Mouse (Mus musculus) midbrain, embryonic 11.5 days (tissue): ENCODE data around the gene Sp7. TPM values are rescaled to one million over a fixed set of nuclear protein-coding genes. Genes with fewer than 3 reads are reported as not detected.

Experiments
- ATAC-seq: fragments of 200-750 bp; cut with Nextera tagmentation; 2 replicates; pipeline ENCODE4 v1.8.0; 2017; ENCODE audit warnings: moderate TSS enrichment, moderate library complexity; ENCODE audit not compliant: low FRiP score
- DNase-seq: peaks from one replicate; pipeline ENCODE4 v3.0.0; 2015; ENCODE audit warnings: low spot score; ENCODE audit errors: missing footprints
- H3K27ac ChIP-seq: fragments of 300-500 bp; sonication (generic); 2 replicates; pipeline ENCODE4 v1.5.1; 2014; ENCODE audit warnings: low read depth, low read length
- H3K27me3 ChIP-seq: fragments of 300-500 bp; sonication (generic); 2 replicates; pipeline ENCODE4 v1.6.1; 2014; ENCODE audit warnings: mild to moderate bottlenecking, low read length, moderate library complexity, mixed read lengths; ENCODE audit not compliant: control insufficient read depth, insufficient read depth
- H3K36me3 ChIP-seq: fragments of 300-500 bp; sonication (generic); 2 replicates; pipeline ENCODE4 v1.6.1; 2014; ENCODE audit warnings: mild to moderate bottlenecking, low read length, moderate library complexity, mixed read lengths; ENCODE audit not compliant: control insufficient read depth, insufficient read depth
- H3K4me1 ChIP-seq: fragments of 300-500 bp; sonication (generic); 2 replicates; pipeline ENCODE4 v1.6.1; 2014; ENCODE audit warnings: low read length; ENCODE audit not compliant: control insufficient read depth, insufficient read depth
- H3K4me2 ChIP-seq: fragments of 300-500 bp; sonication (generic); 2 replicates; pipeline ENCODE4 v1.6.1; 2014; ENCODE audit warnings: mild to moderate bottlenecking, moderate library complexity
- H3K4me3 ChIP-seq: fragments of 300-500 bp; sonication (generic); 2 replicates; pipeline ENCODE4 v1.5.1; 2014; ENCODE audit warnings: low read depth, low read length
- H3K9ac ChIP-seq: fragments of 300-500 bp; sonication (generic); 2 replicates; pipeline ENCODE4 v1.6.1; 2014; ENCODE audit warnings: low read length
- H3K9me3 ChIP-seq: fragments of 300-500 bp; sonication (generic); 2 replicates; pipeline ENCODE4 v1.6.1; 2016; ENCODE audit warnings: low read length; ENCODE audit not compliant: control insufficient read depth
- WGBS: fragments of 180-500 bp; shearing (Covaris S2); extraction: QIAGEN DNeasy Blood & Tissue Kit; methylation state at CpG from one replicate; pipeline ENCODE4 v1.1.7; 2014; 5-methylcytosine and 5-hydroxymethylcytosine counted together
- polyA plus RNA-seq: library from polyadenylated mRNA; unstranded; fragments of >200 nt; fragmentation: Nextera tagmentation; extraction: Ambion mirVana; gene quantifications from 2 replicates; pipeline ENCODE4 v1.2.1, GENCODE M21; 2014

Sp7 gene
- polyA plus RNA-seq, 1 experiment from 2014 or later = 0.51 TPM

DNA sequence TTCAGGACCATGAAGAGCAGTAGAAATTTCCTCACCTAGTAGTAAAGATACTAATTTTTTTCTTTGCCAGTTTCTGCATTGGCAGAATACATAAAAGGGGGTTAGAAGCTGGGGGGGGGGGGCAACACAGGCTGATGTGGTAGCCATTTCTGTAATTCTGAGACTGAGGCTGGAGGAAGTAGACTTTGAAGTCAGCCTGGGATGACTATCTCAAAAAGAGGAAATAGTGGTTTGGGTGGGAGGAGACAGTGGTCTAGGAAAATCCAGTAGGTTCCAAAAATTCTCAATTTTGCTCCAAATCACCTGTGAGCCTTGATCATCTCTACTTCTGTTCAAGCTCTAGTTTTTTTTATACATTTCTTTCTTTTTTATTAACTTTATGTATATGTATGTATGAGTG is 55.5 kb downstream of the Sp7 start:
- Histone ChIP-seq H3K27me3 (no peaks in the 10 kb centered on the region), H3K4me3 (no peak overlapping the region), H3K4me1 (no peaks in the 10 kb centered on the region), H3K9me3 (no peaks in the 10 kb centered on the region), H3K27ac (no peak overlapping the region), H3K36me3 (peaks cover 24% of the 10 kb centered on the region), H3K9ac (no peak overlapping the region), H3K4me2 (no peak overlapping the region)
- DNase-seq (peak; percentile 75), ATAC-seq (no peak)

- H3K9me3 ChIP-seq = no peaks in the 10 kb centered on the region
- H3K4me1 ChIP-seq = no peaks in the 10 kb centered on the region
- H3K9ac ChIP-seq = no peak overlapping the region
- no peak overlapping the region for H3K27ac ChIP-seq
- ATAC-seq (no peak), DNase-seq (peak; percentile 59)
- H3K36me3 ChIP-seq = peaks cover 28% of the 10 kb centered on the region
- 91% methylated on average over 10 of the region's 10 CpGs for WGBS
- no peaks in the 10 kb centered on the region for H3K27me3 ChIP-seq
- no peak overlapping the region for H3K4me2 ChIP-seq
- no peak overlapping the region for H3K4me3 ChIP-seq
These were observed 56.7 kb downstream of the Sp7 start for GRCm38 (mm10) chr15:102310074-102310845.

- H3K9ac ChIP-seq = no peak overlapping the region
- no peak overlapping the region for H3K4me3 ChIP-seq
- H3K36me3 ChIP-seq = peaks cover 31% of the 10 kb centered on the region
- no peaks in the 10 kb centered on the region for H3K4me1 ChIP-seq
- peak; percentile 35 for DNase-seq
- no peak for ATAC-seq
- H3K9me3 ChIP-seq = no peaks in the 10 kb centered on the region
- H3K4me2 ChIP-seq = no peak overlapping the region
- 92% methylated on average over 9 of the region's 9 CpGs for WGBS
- no peaks in the 10 kb centered on the region for H3K27me3 ChIP-seq
- no peak overlapping the region for H3K27ac ChIP-seq
These were observed 58.3 kb downstream of the Sp7 start for GRCm38 (mm10) chr15:102308717-102309116.

Other genes starting within 250 kb of the Sp7 start
- 9.8 and 10.5 TPM in 2 replicates for gene Spryd3, start 230.9 kb downstream of the Sp7 start, polyA plus RNA-seq
- 0.34 and 0.40 TPM in 2 replicates for gene Igfbp6, start 222.8 kb downstream of the Sp7 start, polyA plus RNA-seq
- not detected in 2 replicates for gene Soat2, start 216.7 kb downstream of the Sp7 start, polyA plus RNA-seq
- gene Zfp740, start 163.9 kb downstream of the Sp7 start, polyA plus RNA-seq = 58.9 and 61.1 TPM in 2 replicates
- 21.9 and 25.9 TPM in 2 replicates for gene Csad, start 162.5 kb downstream of the Sp7 start, polyA plus RNA-seq
- 0.15 and 0.55 TPM in 2 replicates for gene Itgb7, start 135.2 kb downstream of the Sp7 start, polyA plus RNA-seq
- gene Rarg, start 109.7 kb downstream of the Sp7 start, polyA plus RNA-seq = 10.1 and 10.5 TPM in 2 replicates
- 0.15 and 0.23 TPM in 2 replicates for gene Gm9918, start 96.6 kb downstream of the Sp7 start, polyA plus RNA-seq
- gene Mfsd5, start 87.7 kb downstream of the Sp7 start, polyA plus RNA-seq = 50.8 and 53.0 TPM in 2 replicates
- gene Espl1, start 70.9 kb downstream of the Sp7 start, polyA plus RNA-seq = 29.4 and 33.3 TPM in 2 replicates
- gene Pfdn5, start 41.1 kb downstream of the Sp7 start, polyA plus RNA-seq = 404 and 408 TPM in 2 replicates
- gene Myg1, start 35.5 kb downstream of the Sp7 start, polyA plus RNA-seq = 97.8 and 99.5 TPM in 2 replicates
- 76.5 and 82.5 TPM in 2 replicates for gene Aaas, start 16.4 kb downstream of the Sp7 start, polyA plus RNA-seq
- gene Sp1, start 39.0 kb upstream of the Sp7 start, polyA plus RNA-seq = 11.2 and 11.7 TPM in 2 replicates
- gene Amhr2, start 78.2 kb upstream of the Sp7 start, polyA plus RNA-seq = 0.37 TPM in 1 of 2 replicates, not detected in the other
- gene Prr13, start 91.8 kb upstream of the Sp7 start, polyA plus RNA-seq = 92.7 and 110 TPM in 2 replicates
- gene Pcbp2, start 103.4 kb upstream of the Sp7 start, polyA plus RNA-seq = 234 and 255 TPM in 2 replicates
- gene Gm10337, start 136.5 kb upstream of the Sp7 start, polyA plus RNA-seq = 6.7 TPM in 1 of 2 replicates, not detected in the other
- 16.4 and 19.7 TPM in 2 replicates for gene Map3k12, start 149.9 kb upstream of the Sp7 start, polyA plus RNA-seq
- 91.2 and 96.6 TPM in 2 replicates for gene Tarbp2, start 151.0 kb upstream of the Sp7 start, polyA plus RNA-seq
- 0.98 and 1.9 TPM in 2 replicates for gene Npff, start 157.8 kb upstream of the Sp7 start, polyA plus RNA-seq